Mouse (Mus musculus) intestine, postnatal 0 days (tissue): ENCODE measurements around the gene Ptprt. TPM values are rescaled to one million over a fixed set of nuclear protein-coding genes. Genes with fewer than 3 reads are reported as not detected.
A peak's percentile ranks its signal among the peaks of the same experiment; 100 is the strongest.
"Not testable (repeated sequence)": the region's sequence is repeated elsewhere in the genome, so short reads cannot be mapped to it uniquely, and the experiment has no call there.

Experiments used
- ATAC-seq: fragments of 200-750 bp; cut with Nextera tagmentation; 2 replicates; pipeline ENCODE4 v1.8.0; 2017; ENCODE audit warnings: mild to moderate bottlenecking, moderate TSS enrichment, moderate library complexity
- H3K27ac ChIP-seq: fragments of 300-500 bp; sonication (generic); 2 replicates; pipeline ENCODE4 v1.5.1; 2014; ENCODE audit warnings: mild to moderate bottlenecking, low read depth, low read length, moderate library complexity
- H3K27me3 ChIP-seq: fragments of 300-500 bp; sonication (generic); replicated peaks from 2 replicates; pipeline ENCODE4 v1.6.1; 2014; ENCODE audit warnings: low read length, mixed read lengths; ENCODE audit not compliant: control insufficient read depth, insufficient read depth
- H3K36me3 ChIP-seq: fragments of 300-500 bp; sonication (generic); 2 replicates; pipeline ENCODE4 v1.6.1; 2014; ENCODE audit warnings: mild to moderate bottlenecking, moderate library complexity; ENCODE audit not compliant: control insufficient read depth, insufficient read depth
- H3K4me1 ChIP-seq: fragments of 300-500 bp; sonication (generic); replicated peaks from 2 replicates; pipeline ENCODE4 v1.6.1; 2014; ENCODE audit warnings: antibody characterized with exemption, low read length, mixed read lengths; ENCODE audit not compliant: control insufficient read depth, insufficient read depth
- H3K4me2 ChIP-seq: fragments of 300-500 bp; sonication (generic); replicated peaks from 2 replicates; pipeline ENCODE4 v1.6.1; 2014; ENCODE audit warnings: low read depth, mild to moderate bottlenecking, moderate library complexity
- H3K4me3 ChIP-seq: fragments of 300-500 bp; sonication (generic); 2 replicates; pipeline ENCODE4 v1.5.1; 2014; ENCODE audit warnings: low read depth, low read length
- H3K9ac ChIP-seq: fragments of 300-500 bp; sonication (generic); 2 replicates; pipeline ENCODE4 v1.6.1; 2014; ENCODE audit warnings: mild to moderate bottlenecking, low read depth, low read length
- H3K9me3 ChIP-seq: fragments of 300-500 bp; sonication (generic); 2 replicates; pipeline ENCODE4 v1.6.1; 2016; ENCODE audit warnings: mixed run types; ENCODE audit not compliant: control insufficient read depth
- CTCF ChIP-seq: sonication (generic); IDR thresholded peaks from 2 replicates; pipeline ENCODE4 v1.5.1; 2016; ENCODE audit warnings: low read depth, mild to moderate bottlenecking, control low read depth, antibody characterized with exemption, moderate library complexity
- WGBS: fragments of 180-500 bp; shearing (Covaris S2); extraction: QIAGEN DNeasy Blood & Tissue Kit; methylation state at CpG from one replicate; pipeline ENCODE4 v1.1.7; 2014; 5-methylcytosine and 5-hydroxymethylcytosine counted together
- polyA plus RNA-seq: library from polyadenylated mRNA; unstranded; fragments of >200 nt; fragmentation: Nextera tagmentation; extraction: Ambion mirVana; gene quantifications from 2 replicates; pipeline ENCODE4 v1.2.1, GENCODE M21; 2015

Gene Ptprt
- polyA plus RNA-seq, 1 experiment from 2014 or later: 0.59 TPM

DNA sequence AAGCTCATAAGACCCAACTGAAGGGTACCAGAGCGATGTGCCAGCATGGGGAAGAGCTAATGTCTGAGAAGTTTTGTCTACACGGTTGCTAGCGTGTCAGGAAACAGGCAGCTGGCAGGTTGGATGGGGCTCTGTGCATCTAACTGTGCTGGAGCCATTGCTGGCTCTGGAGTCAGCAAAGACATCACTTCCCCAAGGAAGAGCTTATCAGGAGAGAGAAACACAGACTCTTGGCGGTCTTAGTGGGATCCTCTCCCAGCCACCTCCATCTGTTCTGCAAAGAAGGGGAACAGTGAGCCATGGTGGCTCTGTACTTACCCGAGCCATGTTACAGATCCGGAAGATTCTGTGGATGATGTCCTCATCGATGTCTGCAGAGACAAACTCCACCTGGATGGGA lies 1126.8 kb downstream of the Ptprt start:
- Histone ChIP-seq H3K4me2 (no peak overlapping the region), H3K27me3 (no peaks in the 10 kb centered on the region), H3K9me3 (no peaks in the 10 kb centered on the region), H3K4me3 (no peak overlapping the region), H3K27ac (no peak overlapping the region), H3K9ac (no peak overlapping the region), H3K36me3 (no peaks in the 10 kb centered on the region), H3K4me1 (no peaks in the 10 kb centered on the region)
- TF ChIP-seq CTCF: no peak
- 92% methylated on average over 7 of the region's 7 CpGs for WGBS
- no peak for ATAC-seq

- Histone ChIP-seq H3K27ac (no peak overlapping the region), H3K4me3 (no peak overlapping the region), H3K36me3 (no peaks in the 10 kb centered on the region), H3K4me2 (no peak overlapping the region), H3K9me3 (no peaks in the 10 kb centered on the region), H3K9ac (no peak overlapping the region), H3K4me1 (no peaks in the 10 kb centered on the region), H3K27me3 (no peaks in the 10 kb centered on the region)
- ATAC-seq: no peak
- no peak for TF ChIP-seq CTCF
- 90% methylated on average over 1 of the region's 1 CpGs for WGBS
Measured at GRCm38 (mm10) chr2:161527192-161527591, 1133.8 kb downstream of the Ptprt start.

DNA sequence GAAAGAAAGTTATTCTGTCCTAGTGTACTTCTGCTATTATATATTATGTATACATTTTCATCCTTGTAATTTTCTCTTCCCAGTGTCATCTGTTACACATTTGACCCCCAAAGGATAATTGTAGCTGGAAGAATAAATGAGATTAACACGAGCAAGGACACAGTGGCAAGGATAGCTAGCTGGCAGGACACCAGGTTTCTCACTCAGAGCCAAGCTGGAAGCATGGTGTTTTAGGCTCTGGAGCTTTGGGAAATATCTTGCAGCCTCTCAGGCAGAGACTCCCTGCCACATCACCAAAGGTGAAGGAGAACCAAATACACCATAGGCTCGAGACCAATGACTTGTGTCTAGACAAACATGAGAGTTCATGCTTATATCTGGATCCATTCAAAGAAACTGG lies 1141.3 kb downstream of the Ptprt start:
- no peak for TF ChIP-seq CTCF
- H3K4me3 ChIP-seq: no peak overlapping the region
- WGBS: 65% methylated on average over 2 of the region's 2 CpGs

GRCm38 (mm10) chr2:161516921-161517320 lies 1144.0 kb downstream of the Ptprt start:
- Histone ChIP-seq H3K9ac (no peak overlapping the region), H3K4me3 (no peak overlapping the region), H3K9me3 (no peaks in the 10 kb centered on the region), H3K27ac (no peak overlapping the region), H3K36me3 (no peaks in the 10 kb centered on the region), H3K4me1 (no peaks in the 10 kb centered on the region), H3K27me3 (no peaks in the 10 kb centered on the region), H3K4me2 (no peak overlapping the region)
- no peak for TF ChIP-seq CTCF
- WGBS: 41% methylated on average over 5 of the region's 5 CpGs
- ATAC-seq: no peak

More for the DNA sequence above, 1141.3 kb downstream of the Ptprt start:
- H3K4me1 ChIP-seq: no peaks in the 10 kb centered on the region
- no peaks in the 10 kb centered on the region for H3K36me3 ChIP-seq
- no peaks in the 10 kb centered on the region for H3K27me3 ChIP-seq
- no peak for ATAC-seq
- no peaks in the 10 kb centered on the region for H3K9me3 ChIP-seq
- no peak overlapping the region for H3K9ac ChIP-seq
- H3K4me2 ChIP-seq: no peak overlapping the region
- no peak overlapping the region for H3K27ac ChIP-seq

DNA sequence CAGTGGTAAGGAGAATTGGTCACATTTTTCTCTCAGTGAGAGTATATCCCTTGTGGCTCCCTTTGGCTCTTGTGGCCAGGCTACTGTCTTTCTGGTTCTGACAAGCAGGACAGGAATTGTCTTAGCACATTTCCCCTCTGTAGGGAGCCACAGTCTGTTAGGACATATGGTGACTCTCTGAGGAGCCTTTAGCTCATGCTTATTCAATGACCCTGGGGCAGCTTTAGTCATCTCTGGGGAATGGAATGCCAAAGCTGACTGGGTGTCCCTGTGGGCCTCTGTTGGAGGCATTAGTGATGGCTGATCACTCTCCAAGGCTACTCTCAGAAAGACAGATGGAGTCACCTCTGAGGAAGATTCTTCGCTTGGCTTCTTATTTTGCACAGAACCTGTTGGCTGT lies 1147.7 kb downstream of the Ptprt start:
- Histone ChIP-seq H3K4me2 (no peak overlapping the region), H3K4me3 (no peak overlapping the region), H3K27me3 (no peaks in the 10 kb centered on the region), H3K36me3 (no peaks in the 10 kb centered on the region), H3K27ac (no peak overlapping the region), H3K9ac (no peak overlapping the region), H3K4me1 (no peaks in the 10 kb centered on the region), H3K9me3 (no peaks in the 10 kb centered on the region)
- no peak for ATAC-seq
- WGBS: 97% methylated on average over 1 of the region's 1 CpGs
- no peak for TF ChIP-seq CTCF

DNA sequence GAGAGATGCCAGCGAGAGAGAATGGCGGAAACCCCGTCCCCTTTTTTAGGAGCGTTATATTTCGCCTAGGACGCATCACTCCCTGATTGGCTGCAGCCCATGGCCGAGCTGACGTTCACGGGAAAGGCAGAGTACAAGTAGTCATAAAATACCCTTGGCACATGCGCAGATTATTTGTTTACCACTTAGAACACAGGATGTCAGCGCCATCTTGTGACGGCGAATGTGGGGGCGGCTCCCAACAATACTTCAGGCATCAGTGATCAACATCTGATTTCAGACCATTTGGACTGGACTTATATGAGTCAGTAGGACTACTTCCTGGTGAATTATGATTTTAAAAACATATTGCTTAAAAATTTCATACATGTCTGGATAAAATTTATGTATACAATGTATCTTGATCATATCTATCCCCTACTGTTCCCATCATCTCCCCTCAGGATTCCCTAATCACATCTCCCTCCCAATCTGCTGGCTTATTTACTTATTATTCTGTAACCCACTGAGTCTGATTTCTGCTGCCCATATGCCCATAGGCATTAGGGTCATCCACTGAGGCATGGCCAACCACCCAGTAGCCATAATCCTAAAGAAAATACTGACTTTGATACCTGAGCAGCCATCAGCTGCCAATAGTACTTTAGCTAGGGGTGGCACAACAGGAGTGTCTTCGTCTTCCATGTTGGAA lies 1148.9 kb downstream of the Ptprt start:
- H3K9ac ChIP-seq, H3K4me3 ChIP-seq, H3K27ac ChIP-seq, H3K36me3 ChIP-seq, H3K27me3 ChIP-seq, H3K9me3 ChIP-seq, H3K4me1 ChIP-seq: not testable (repeated sequence)
- 20% methylated on average over 5 of the region's 15 CpGs for WGBS
- peak; percentile 37; the same call in 1 of the 2 replicates for TF ChIP-seq CTCF
- 0 out of 2 replicates have a peak overlapping the region, but pooled peaks have one; percentile 21 for H3K4me2 ChIP-seq
- ATAC-seq: peak; percentile 45; the same call in 1 of the 2 replicates
